Mouse (Mus musculus): ENCODE data around the gene Slc13a4. TPM values are rescaled to one million over a fixed set of nuclear protein-coding genes. Genes with fewer than 3 reads are reported as not detected.

Slc13a4 gene
- total RNA-seq, 2 experiments from 2014 or later = 2.7 to 6.0 TPM

DNA sequence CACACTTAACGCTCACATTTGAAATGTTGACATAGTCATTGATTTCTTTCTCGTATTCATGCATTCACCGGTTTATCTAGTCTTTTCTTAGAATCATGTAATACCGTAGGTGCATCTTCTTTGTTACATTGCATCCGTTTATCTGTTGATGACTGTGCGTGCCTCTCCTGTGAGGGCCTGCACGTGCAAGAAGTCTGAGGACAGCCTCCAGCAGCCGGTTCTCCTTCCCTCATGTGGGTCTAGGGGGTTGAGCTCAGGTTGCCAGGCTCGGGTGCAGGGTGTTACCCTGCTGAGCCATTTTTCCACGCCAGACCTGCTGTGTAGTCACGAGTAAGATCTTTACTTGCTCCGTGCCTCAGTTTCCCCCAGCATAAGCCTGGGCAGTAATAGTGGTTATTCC lies 52.9 kb downstream of the Slc13a4 start:
- no peak for DNase-seq

GRCm38 (mm10) chr6:35254136-35254904 lies 53.6 kb downstream of the Slc13a4 start:
- no peak for DNase-seq

DNA sequence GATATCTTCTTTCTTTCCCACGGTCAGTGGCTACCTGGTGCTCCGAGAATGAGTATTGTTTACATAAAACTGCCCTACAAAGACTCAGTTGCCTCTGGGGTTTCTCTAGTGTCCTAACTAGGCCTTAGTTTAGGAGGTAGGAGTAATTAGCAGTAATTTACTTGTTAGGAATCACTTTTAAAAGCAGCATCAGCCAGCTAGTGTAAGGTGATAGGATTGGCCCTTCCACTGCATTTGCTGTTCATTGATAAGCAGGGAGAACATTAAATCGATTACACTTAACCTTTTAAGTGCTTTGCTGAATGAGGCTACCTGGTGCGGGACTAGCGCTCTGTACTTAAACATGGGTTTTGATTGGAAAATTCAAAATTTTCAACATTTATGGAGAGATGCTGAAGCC lies 54.5 kb downstream of the Slc13a4 start:
- no peak for DNase-seq

GRCm38 (mm10) chr6:35252477-35253346 lies 55.2 kb downstream of the Slc13a4 start:
- DNase-seq = peak; percentile 81 to 84

DNA sequence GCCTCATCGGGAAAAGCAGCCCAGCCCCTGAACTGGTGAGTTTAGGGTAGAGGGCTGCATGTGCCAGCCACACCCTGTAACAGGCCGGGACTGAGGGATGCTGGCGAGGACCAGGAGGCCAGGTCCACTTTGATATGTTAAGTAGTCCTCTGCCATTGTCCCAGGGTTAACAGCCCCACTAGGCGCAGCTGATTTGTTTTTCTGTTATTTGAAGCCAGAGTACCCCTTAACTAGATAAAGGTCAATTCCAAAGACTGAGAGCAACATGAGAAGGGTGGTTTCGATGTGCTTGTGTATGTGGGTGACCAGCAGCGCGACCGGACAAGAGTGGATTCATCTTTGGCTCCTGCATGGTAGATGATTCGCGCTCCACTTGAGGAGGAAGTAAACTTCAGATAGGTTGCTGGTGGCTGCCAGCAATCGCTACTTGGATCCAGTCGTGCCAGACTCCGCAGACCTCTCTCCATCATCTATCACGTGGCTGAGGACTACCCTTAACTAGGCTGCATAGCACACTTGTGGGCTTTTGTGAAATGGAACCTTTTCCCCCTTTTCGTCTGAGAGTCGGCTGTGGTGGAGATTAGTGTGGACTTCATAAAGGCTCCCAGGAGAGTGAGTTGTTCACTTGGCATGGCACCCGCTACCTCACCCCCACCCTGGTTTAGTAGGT lies 56.0 kb downstream of the Slc13a4 start:
- no peak for DNase-seq

DNA sequence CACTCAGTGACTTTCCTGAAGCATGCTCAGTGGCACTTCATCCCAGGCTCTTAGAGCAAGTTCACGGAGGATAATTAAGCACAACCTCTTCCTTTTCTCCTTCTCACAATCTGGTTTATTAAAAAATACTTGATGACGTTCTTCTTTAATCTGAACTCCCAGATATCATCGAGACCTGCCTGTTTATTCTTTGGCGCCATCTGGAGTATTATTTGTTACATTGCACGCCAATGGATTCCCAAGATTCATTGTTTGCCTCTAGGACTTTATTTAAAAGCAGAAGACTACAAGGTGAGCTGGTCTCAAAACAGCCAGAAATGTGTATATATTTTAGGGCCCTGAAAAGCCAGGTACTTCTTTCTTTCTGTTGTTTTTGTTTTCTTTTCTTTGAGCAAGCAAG lies 62.8 kb downstream of the Slc13a4 start:
- no peak for DNase-seq

DNA sequence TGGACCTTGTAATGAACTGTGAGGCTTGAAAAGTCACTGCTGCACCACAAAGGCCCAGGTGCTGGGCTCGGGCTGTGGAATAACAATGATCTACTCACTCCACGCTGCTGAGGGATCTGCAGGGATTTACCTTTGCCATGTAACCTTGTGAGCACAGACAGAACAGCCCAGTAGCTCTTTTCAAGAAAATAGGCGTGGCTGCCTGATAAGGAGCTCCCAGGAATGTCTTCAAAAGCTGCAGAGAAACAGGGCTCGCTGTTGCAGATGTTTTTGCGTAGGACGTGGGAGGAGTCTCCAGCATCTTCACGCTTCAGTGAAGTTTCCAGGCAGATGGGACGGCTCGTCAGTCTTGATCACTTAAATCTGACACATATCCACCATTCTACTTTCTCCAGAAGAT lies 63.9 kb downstream of the Slc13a4 start:
- no peak for DNase-seq

GRCm38 (mm10) chr6:35243252-35243651 lies 64.7 kb downstream of the Slc13a4 start:
- no peak for DNase-seq

- DNase-seq = no peak
Observed at GRCm38 (mm10) chr6:35236108-35236785, 71.7 kb downstream of the Slc13a4 start.

DNA sequence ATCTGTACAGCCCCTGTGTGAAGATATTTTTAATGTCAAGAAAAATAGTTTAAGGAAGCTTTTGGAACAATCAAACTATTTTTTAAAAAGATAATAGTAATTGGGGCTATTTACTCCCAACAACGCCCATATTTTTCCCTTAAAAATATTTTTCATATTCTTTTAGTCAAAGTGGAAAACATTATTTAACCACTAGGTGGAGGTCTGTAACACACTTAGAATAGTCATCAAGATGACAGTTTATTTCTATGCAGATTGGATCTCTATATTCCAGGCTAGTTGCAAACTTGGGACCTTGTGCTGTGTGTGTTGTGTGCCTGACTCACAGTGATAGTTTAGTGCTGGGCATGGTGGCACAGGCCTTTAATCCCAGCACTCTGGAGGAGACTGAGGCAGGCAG lies 78.5 kb downstream of the Slc13a4 start:
- no peak for DNase-seq

- DNase-seq = no peak
Observed at GRCm38 (mm10) chr6:35225696-35226095, 82.2 kb downstream of the Slc13a4 start.

Other genes with a start within 250 kb of the Slc13a4 start
- gene Cnot4, start 174.4 kb downstream of the Slc13a4 start, total RNA-seq (2021) = 10 to 100 TPM; 45.9 to 50.6 TPM
- gene Nup205, start 130.7 kb downstream of the Slc13a4 start, total RNA-seq (2021) = 10 to 100 TPM; 28.3 to 29.7 TPM
- gene Fam180a, start 18.0 kb upstream of the Slc13a4 start, total RNA-seq (2021) = 1 to 10 TPM; 1.1 to 1.6 TPM
- 100 to 1,000 TPM; 249 to 285 TPM for gene Mtpn, start 231.8 kb upstream of the Slc13a4 start, total RNA-seq (2021)